Mouse (Mus musculus) limb, embryonic 11.5 days (tissue): ENCODE measurements around the gene Ablim2. TPM values are rescaled to one million over a fixed set of nuclear protein-coding genes. Genes with fewer than 3 reads are reported as not detected.

ENCODE experiments used
- polyA plus RNA-seq: library from polyadenylated mRNA; unstranded; fragments of >200 nt; fragmentation: Nextera tagmentation; extraction: Ambion mirVana; gene quantifications from 2 replicates; pipeline ENCODE4 v1.2.1, GENCODE M21; 2014

Gene Ablim2
- polyA plus RNA-seq, 1 experiment from 2014 or later: 1.3 TPM

Other genes starting within 250 kb of the Ablim2 start
- 2.2 and 3.7 TPM in 2 replicates for gene Cpz, start 232.2 kb upstream of the Ablim2 start, polyA plus RNA-seq
- gene Trmt44, start 182.8 kb upstream of the Ablim2 start, polyA plus RNA-seq: 10.0 and 11.2 TPM in 2 replicates
- 9.7 and 9.9 TPM in 2 replicates for gene Acox3, start 174.8 kb upstream of the Ablim2 start, polyA plus RNA-seq
- 0.89 and 1.6 TPM in 2 replicates for gene Htra3, start 78.1 kb upstream of the Ablim2 start, polyA plus RNA-seq
- gene Sh3tc1, start 17.9 kb upstream of the Ablim2 start, polyA plus RNA-seq: 2.3 and 4.1 TPM in 2 replicates
- gene Afap1, start 135.4 kb downstream of the Ablim2 start, polyA plus RNA-seq: 13.7 and 15.8 TPM in 2 replicates